Mouse (Mus musculus): ENCODE data around the gene Maff.

DNA sequence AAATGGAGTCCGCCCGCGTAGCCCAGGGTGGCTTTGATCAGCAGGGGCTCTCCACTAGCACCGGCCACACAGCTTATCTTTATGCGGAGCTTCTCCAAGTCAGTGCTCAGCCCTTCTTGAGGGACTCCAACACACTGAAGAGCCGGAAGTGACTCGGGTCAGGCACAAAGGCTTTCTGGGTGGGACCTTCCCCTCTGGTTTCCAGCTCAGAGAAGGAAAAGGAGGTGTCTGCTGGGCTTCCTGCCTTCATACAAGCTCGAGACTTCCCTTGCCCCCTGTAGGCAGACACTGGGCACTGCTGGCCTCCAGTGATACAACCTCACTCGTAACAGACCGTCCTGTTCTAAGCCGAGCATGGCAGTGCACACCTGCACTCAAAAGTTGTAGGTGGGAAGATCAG lies 50.3 kb downstream of the Maff start:
- TF ChIP-seq POLR2A (IDR thresholded peaks at IDR 0.05; ENCODE audit: control insufficient read depth, extremely low read depth, insufficient read depth, low read length, poor library complexity) = no peak
- peak; percentile 66; the same call in 1 of the 2 replicates for TF ChIP-seq CTCF (IDR thresholded peaks at IDR 0.05; ENCODE audit: borderline replicate concordance, control insufficient read depth, extremely low read depth, insufficient read depth, low read length, poor library complexity)

All from thymus, adult 2 months (tissue).